Mouse (Mus musculus) liver, embryonic 16.5 days (tissue): ENCODE measurements around the gene Clba1. TPM values are rescaled to one million over a fixed set of nuclear protein-coding genes. Genes with fewer than 3 reads are reported as not detected.

ENCODE experiments used
- ATAC-seq: fragments of 200-750 bp; cut with Nextera tagmentation; 2 replicates; pipeline ENCODE4 v1.8.0; 2017; ENCODE audit warnings: low read depth, mild to moderate bottlenecking, moderate number of reproducible peaks, moderate library complexity
- H3K27ac ChIP-seq: fragments of 300-500 bp; sonication (generic); 2 replicates; pipeline ENCODE4 v1.5.1; 2014; ENCODE audit warnings: mild to moderate bottlenecking, low read length
- H3K27me3 ChIP-seq: fragments of 300-500 bp; sonication (generic); 2 replicates; pipeline ENCODE4 v1.6.1; 2014; ENCODE audit warnings: low read depth, low read length, mixed read lengths; ENCODE audit not compliant: control insufficient read depth, insufficient read depth
- H3K36me3 ChIP-seq: fragments of 300-500 bp; sonication (generic); 2 replicates; pipeline ENCODE4 v1.6.1; 2014; ENCODE audit warnings: mild to moderate bottlenecking; ENCODE audit not compliant: control insufficient read depth, insufficient read depth
- H3K4me1 ChIP-seq: fragments of 300-500 bp; sonication (generic); 2 replicates; pipeline ENCODE4 v1.6.1; 2014; ENCODE audit warnings: low read depth, low read length, mixed read lengths; ENCODE audit not compliant: control insufficient read depth
- H3K4me2 ChIP-seq: fragments of 300-500 bp; sonication (generic); 2 replicates; pipeline ENCODE4 v1.6.1; 2014; ENCODE audit warnings: low read depth, low read length, mixed read lengths
- H3K4me3 ChIP-seq: fragments of 300-500 bp; sonication (generic); 2 replicates; pipeline ENCODE4 v1.5.1; 2014; ENCODE audit warnings: low read depth, mild to moderate bottlenecking, low read length
- H3K9ac ChIP-seq: fragments of 300-500 bp; sonication (generic); 2 replicates; pipeline ENCODE4 v1.6.1; 2014; ENCODE audit warnings: low read depth, low read length
- H3K9me3 ChIP-seq: fragments of 300-500 bp; sonication (generic); replicated peaks from 2 replicates; pipeline ENCODE4 v1.6.1; 2016; ENCODE audit warnings: low read length; ENCODE audit not compliant: control insufficient read depth
- WGBS: fragments of 180-500 bp; shearing (Covaris S2); extraction: QIAGEN DNeasy Blood & Tissue Kit; methylation state at CpG from one replicate; pipeline ENCODE4 v1.1.7; 2014; ENCODE audit not compliant: insufficient replicate concordance; 5-methylcytosine and 5-hydroxymethylcytosine counted together
- polyA plus RNA-seq: library from polyadenylated mRNA; unstranded; fragments of >200 nt; fragmentation: Nextera tagmentation; extraction: Ambion mirVana; gene quantifications from 2 replicates; pipeline ENCODE4 v1.2.1, GENCODE M21; 2015

The Clba1 gene
- polyA plus RNA-seq, 1 experiment from 2014 or later: 0.34 TPM

DNA sequence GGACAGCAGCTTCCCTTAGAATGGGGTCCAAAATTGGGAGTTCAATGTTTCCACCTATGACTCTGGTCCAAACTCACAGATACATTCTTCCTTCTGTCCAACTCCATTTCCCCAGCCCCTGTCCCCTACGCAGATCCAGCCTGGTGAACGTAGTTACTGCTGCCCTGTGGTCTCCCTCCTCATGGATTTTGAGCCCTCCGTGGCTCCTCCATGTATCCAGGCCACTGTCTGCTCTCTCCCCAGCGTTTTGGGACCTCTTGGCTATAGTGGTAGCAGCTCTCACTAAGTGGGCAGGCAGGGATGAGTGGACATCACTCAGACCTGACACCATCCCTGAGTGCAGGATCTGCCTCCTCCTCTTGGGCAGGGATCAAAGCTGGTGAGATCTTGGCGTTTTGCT lies 10.0 kb upstream of the Clba1 start:
- Histone ChIP-seq H3K27ac (no peak overlapping the region), H3K4me3 (no peak overlapping the region), H3K9me3 (no peaks in the 10 kb centered on the region), H3K36me3 (no peaks in the 10 kb centered on the region), H3K4me1 (no peaks in the 10 kb centered on the region; the same call in 1 of the 2 replicates), H3K4me2 (no peak overlapping the region), H3K27me3 (peaks cover 36% of the 10 kb centered on the region), H3K9ac (no peak overlapping the region)
- ATAC-seq: no peak
- 48% methylated on average over 5 of the region's 5 CpGs for WGBS

DNA sequence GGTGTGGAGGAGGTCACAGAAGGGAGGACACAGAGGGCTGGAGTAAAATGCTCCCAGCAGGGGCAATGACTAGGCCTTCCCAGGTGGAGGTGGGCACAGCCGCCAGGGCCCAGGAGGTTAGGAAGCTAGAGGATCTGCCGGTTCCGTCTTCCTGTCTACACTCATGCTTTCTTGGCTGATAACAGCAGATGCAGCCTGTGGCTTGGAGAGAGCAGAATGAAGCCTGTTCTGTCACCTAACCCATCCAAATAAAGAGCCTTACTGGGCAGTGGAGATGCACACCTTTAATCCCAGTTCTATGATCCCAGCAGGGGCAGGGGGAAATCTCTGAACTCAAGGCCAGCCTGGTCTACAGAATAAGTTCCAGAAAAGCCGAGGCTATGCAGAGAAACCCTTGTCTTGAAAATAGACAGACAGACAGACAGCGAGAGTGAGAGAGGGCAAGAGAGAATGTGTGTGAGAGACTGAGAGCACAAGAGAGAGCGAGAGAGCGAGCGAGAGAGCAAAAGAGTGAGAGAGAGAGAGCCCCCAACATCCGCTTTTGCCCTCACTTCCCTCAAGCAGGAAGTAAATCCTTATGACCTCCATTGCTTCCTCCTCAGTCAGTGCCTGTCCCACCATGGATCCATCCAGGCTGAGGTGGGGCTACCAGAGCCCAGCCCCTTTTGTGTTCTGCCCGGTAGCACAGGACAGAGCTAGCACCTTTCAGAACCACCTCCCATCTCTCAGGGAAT lies 9.3 kb upstream of the Clba1 start:
- WGBS: 62% methylated on average over 10 of the region's 10 CpGs
- Histone ChIP-seq H3K4me2 (no peak overlapping the region), H3K27me3 (peaks cover 43% of the 10 kb centered on the region), H3K9ac (no peak overlapping the region), H3K27ac (no peak overlapping the region), H3K4me3 (no peak overlapping the region), H3K36me3 (no peaks in the 10 kb centered on the region), H3K4me1 (no peaks in the 10 kb centered on the region; the same call in 1 of the 2 replicates), H3K9me3 (no peaks in the 10 kb centered on the region)
- no peak for ATAC-seq

DNA sequence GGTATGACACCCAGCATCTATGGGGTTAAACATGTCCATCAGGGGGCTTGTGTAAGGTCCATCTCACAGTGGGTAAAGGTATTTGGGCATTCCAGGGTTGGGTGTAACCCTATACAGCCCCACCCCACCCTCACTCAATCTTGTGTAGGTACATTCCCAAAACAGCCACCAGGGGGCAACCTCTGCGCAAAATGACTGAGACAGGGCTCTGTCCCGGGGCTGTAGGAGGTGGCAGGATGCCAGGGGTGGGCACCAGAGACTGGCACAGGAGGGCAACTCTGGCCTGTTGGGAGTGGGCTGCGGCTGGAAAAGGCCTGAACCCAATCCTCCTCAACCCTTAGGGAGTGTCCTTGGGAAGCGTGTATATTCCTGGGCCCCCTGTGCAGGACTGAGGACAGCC lies 8.3 kb upstream of the Clba1 start:
- Histone ChIP-seq H3K9me3 (no peaks in the 10 kb centered on the region), H3K9ac (no peak overlapping the region), H3K4me3 (no peak overlapping the region), H3K27me3 (peaks cover 42% of the 10 kb centered on the region), H3K4me2 (no peak overlapping the region), H3K36me3 (no peaks in the 10 kb centered on the region), H3K27ac (no peak overlapping the region), H3K4me1 (no peaks in the 10 kb centered on the region; the same call in 1 of the 2 replicates)
- 10% methylated on average over 4 of the region's 4 CpGs for WGBS
- peak; percentile 42 for ATAC-seq

DNA sequence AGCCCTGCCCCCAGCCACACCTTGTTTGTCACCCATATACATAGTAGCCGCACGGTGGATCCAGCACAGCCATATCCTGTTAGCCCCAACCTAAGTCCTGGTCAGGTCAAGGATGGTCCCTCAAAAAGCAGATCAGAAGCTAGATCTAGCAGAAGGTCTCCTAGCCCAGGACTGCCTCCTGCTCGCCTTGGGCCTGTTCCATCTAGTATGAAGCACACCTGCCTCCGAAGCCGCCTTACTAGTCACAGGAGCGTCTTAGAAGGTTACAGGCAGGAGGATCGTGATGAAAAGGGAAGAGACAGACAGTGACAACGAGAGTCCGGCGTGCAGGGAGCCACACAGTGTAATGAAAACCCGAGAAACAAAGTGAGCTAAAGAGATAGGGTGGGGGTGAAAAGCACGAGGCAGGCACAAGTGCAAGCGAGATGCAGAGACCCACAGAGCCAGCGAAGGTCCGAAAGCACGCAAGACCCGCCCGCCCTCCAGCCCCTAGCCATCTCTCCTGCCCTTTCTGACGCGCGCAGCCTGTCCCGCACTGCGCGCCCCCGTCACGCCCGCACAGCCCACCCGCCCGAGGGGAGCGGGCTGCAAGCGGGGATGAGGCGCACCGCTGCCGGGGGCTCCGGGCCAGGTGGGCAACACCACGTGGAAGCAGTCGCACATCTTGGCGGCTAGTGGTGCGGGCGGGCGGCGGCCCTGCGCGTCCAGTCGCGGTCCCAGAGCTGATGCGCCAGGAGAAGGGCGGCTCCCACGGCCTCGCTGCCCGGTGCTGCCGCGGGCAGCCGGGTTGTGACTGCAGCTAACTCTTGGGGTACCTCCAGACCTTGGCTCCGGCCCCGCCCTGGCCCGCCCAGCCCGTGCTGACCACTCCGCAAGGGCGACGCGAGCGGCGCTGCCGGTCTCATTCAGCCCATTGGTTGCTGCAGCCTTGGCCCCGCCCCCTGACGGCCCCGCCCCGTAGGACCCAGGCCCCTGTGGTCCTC lies 6.6 kb upstream of the Clba1 start, which contains the start of gene Ahnak2:
Ahnak2 (minus strand) TSS at position 794 of the 983 bp plus-strand sequence.
- peak; percentile 26; the same call in 1 of the 2 replicates for ATAC-seq
- Histone ChIP-seq H3K27me3 (peaks cover 41% of the 10 kb centered on the region), H3K9me3 (no peaks in the 10 kb centered on the region), H3K36me3 (no peaks in the 10 kb centered on the region), H3K4me1 (no peaks in the 10 kb centered on the region; the same call in 1 of the 2 replicates), H3K4me3 (peak within 1 kb of the TSS; percentile 42), H3K4me2 (peak within 1 kb of the TSS; percentile 55), H3K27ac (no peak within 1 kb of the TSS), H3K9ac (no peak within 1 kb of the TSS)
- WGBS: 3% methylated on average over 63 of the region's 69 CpGs

DNA sequence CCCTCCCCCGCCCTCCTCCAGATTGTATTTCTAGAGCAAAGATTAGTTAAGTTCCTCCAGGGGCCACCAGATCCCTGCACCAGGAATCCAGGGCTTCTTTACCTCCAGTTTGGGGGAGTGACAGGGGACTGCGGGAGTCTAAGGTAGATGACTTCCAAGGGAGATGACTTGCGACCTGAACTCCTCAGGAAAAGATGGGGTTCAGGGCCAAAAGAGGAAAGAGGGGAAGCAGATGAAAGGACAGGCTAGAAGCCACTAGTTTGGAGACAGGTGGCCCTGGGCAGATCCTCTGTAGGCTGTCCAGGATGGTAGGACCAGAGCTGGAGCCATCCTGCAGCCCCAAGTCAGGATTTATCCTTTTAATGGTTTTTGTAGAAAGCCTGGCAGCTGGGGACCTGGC lies 5.8 kb upstream of the Clba1 start:
- Histone ChIP-seq H3K4me2 (no peak overlapping the region), H3K4me3 (no peak overlapping the region), H3K36me3 (no peaks in the 10 kb centered on the region), H3K27ac (no peak overlapping the region), H3K9me3 (no peaks in the 10 kb centered on the region), H3K27me3 (peaks cover 41% of the 10 kb centered on the region), H3K9ac (no peak overlapping the region), H3K4me1 (no peaks in the 10 kb centered on the region; the same call in 1 of the 2 replicates)
- ATAC-seq: no peak
- 21% methylated on average over 3 of the region's 3 CpGs for WGBS

DNA sequence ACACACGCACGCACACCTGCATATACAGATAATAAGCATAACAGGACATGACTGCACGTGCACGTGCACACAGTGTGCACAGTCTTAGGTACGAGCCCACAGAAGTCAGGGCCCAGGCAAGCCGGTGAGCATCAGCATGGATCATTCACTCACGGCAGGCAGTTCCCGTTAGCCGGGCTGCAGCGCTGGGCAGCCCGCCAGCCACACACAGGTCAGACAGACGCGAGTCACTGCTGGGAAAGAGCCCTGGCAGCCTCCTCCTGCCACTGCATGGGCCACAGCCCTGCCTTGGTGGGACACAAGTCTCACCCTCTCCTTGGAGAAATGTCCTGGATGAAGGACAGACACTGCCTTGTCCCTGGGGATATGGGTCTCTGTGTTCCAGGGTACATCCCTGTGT lies 4.7 kb upstream of the Clba1 start:
- peaks cover 44% of the 10 kb centered on the region for H3K27me3 ChIP-seq
- ATAC-seq: no peak

DNA sequence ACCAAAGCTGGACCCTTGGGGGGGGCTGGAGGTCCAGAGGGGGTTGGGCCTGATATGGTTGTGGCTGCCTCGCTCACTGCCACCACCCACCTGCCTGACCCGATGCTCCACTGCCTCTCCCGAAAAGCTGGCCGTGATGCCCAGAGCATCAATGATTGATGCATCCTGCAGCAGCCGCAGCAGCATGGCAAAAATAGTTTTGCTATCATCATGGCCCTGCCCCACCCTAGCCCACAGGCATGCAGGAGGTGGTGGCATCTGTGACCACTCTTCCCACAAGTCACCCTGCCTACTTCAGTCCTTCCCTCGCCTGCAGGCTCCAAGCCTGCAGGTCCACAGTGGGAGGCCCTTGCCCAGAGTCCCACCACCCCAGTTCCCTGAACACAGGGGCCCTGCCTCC lies 2.7 kb upstream of the Clba1 start:
- no peak overlapping the region for H3K4me2 ChIP-seq
- no peak for ATAC-seq
- peaks cover 8% of the 10 kb centered on the region for H3K4me1 ChIP-seq
- H3K27ac ChIP-seq: no peak overlapping the region
- H3K36me3 ChIP-seq: no peaks in the 10 kb centered on the region
- H3K4me3 ChIP-seq: no peak overlapping the region
- no peaks in the 10 kb centered on the region for H3K9me3 ChIP-seq
- peaks cover 60% of the 10 kb centered on the region for H3K27me3 ChIP-seq
- 50% methylated on average over 6 of the region's 6 CpGs for WGBS
- no peak overlapping the region for H3K9ac ChIP-seq

More for the DNA sequence above, 4.7 kb upstream of the Clba1 start:
- Histone ChIP-seq H3K9me3 (no peaks in the 10 kb centered on the region), H3K9ac (no peak overlapping the region), H3K4me1 (peaks cover 2% of the 10 kb centered on the region), H3K4me2 (no peak overlapping the region), H3K36me3 (no peaks in the 10 kb centered on the region), H3K4me3 (no peak overlapping the region), H3K27ac (no peak overlapping the region)
- 45% methylated on average over 13 of the region's 13 CpGs for WGBS

DNA sequence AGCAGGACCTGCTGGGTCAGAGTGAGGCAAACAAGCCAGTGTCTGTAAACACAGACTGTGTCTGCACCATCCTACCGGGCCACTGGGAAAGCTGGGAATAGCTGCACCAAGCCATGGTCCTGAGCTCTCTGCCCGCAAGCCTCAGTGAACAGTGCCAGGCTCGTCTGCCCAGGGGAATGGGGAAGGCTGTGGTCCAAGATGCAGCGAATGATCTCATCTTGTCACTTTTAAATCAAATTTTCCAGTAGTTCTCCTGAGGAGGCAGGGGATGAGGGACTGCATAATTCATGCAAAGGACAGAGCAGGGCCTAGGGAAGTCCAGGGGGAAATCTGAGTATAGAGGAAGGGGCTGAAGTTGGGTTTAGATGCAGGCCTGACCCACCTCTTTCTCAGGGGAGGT lies 941 bp upstream of the Clba1 start:
- peaks cover 43% of the 10 kb centered on the region for H3K27me3 ChIP-seq
- H3K4me3 ChIP-seq: no peak overlapping the region
- no peaks in the 10 kb centered on the region for H3K36me3 ChIP-seq
- no peak overlapping the region for H3K4me2 ChIP-seq
- H3K27ac ChIP-seq: no peak overlapping the region
- H3K9me3 ChIP-seq: no peaks in the 10 kb centered on the region
- no peak overlapping the region for H3K9ac ChIP-seq
- ATAC-seq: no peak
- WGBS: 61% methylated on average over 4 of the region's 4 CpGs
- peaks cover 8% of the 10 kb centered on the region for H3K4me1 ChIP-seq
